Mouse (Mus musculus): ENCODE data around the gene Ano8. TPM values are rescaled to one million over a fixed set of nuclear protein-coding genes. Genes with fewer than 3 reads are reported as not detected.

Ano8 gene
- polyA plus RNA-seq, 1 experiment from 2014 or later: 7.7 TPM

DNA sequence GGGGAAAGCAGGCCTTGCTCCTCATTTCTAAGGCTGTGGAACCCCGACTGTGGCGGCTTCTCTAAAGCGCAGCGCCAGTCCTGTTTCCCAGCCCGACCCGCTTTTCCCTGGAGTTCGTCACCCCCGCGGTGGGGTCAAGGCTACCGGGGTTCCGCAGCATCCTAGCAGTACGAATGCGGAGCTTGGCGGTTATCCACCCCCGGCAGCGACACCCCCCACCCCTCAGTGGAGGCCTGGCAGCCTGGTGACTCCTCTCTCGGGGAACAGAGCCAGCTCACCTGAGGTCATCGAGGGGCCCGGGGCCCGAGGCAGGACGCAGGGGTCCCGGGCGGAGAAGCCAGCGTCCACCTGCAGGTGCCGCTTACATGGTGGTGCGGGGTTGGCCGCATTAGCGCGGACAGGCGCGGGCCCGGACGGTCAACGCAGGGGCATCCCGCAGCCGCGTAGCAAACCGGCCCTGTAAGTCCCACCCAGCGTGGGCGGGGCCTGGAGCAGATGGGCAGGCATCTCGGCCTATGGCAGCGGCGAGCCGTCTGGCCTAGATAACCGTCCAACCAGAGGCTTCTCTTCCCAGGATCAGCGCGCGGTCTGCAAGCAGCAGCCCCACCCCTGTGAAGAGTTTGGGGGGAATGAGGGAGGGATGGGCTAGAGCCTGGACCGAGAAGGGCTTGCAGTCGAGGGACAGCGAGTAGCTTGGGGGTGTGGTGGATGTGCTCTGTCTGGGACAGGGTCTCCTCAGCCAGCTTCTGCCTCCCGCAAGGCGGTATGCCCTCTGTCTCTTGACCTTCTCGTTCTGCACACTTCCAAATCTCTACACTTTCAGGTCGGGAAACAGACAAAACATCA is 22.4 kb downstream of the Ano8 start, which contains the start of gene Abhd8:
Abhd8 (minus strand) TSS at position 468 of the 846 bp plus-strand sequence.
- ATAC-seq (ENCODE audit: low FRiP score, low TSS enrichment) (peak; percentile 81), DNase-seq (peak; percentile 97)
- H3K36me3 ChIP-seq (ENCODE audit: control insufficient read depth, insufficient read depth, low read length): peaks cover 31% of the 10 kb centered on the region
- no peaks in the 10 kb centered on the region for H3K9me3 ChIP-seq (ENCODE audit: control insufficient read depth, low read length)
- H3K4me2 ChIP-seq (ENCODE audit: low read length): peak within 1 kb of the TSS; percentile 89
- under 1% methylated on average over 55 of the region's 55 CpGs for WGBS
- no peaks in the 10 kb centered on the region for H3K27me3 ChIP-seq (ENCODE audit: control insufficient read depth, insufficient read depth, low read length)
- peak within 1 kb of the TSS; percentile 82 for H3K27ac ChIP-seq (replicated peaks; ENCODE audit: low read depth, low read length)
- H3K4me1 ChIP-seq (ENCODE audit: control insufficient read depth, insufficient read depth, low read length): peaks cover 33% of the 10 kb centered on the region
- peak within 1 kb of the TSS; percentile 89 for H3K9ac ChIP-seq (replicated peaks; ENCODE audit: low read length)
- peak within 1 kb of the TSS; percentile 87 for H3K4me3 ChIP-seq (replicated peaks; ENCODE audit: low read depth, low read length)

DNA sequence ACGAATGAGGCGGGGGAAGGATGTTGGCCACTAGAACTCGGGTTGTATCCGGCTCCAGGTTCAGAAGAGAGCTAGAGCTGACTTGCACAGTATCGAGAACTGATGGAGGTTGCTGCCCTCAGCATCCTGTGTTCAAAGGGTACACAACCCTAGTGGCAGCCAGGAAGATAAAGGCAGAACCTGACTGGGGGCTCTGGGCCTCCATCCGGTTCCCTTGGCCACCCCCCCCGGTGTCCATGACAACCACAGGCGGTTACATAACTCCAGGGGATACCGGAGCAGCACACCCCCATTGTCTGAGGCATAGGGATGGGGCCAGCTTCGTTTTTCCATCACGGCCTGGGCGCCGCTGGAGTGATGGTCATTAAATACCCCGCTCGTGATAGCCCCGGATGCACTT is 23.0 kb downstream of the Ano8 start:
- Histone ChIP-seq H3K9me3 (ENCODE audit: control insufficient read depth, low read length) (no peaks in the 10 kb centered on the region), H3K4me3 (replicated peaks; ENCODE audit: low read depth, low read length) (peak overlapping the region; percentile 87), H3K9ac (replicated peaks; ENCODE audit: low read length) (peak overlapping the region; percentile 89), H3K27me3 (ENCODE audit: control insufficient read depth, insufficient read depth, low read length) (no peaks in the 10 kb centered on the region), H3K27ac (replicated peaks; ENCODE audit: low read depth, low read length) (peak overlapping the region; percentile 82), H3K4me1 (ENCODE audit: control insufficient read depth, insufficient read depth, low read length) (peaks cover 33% of the 10 kb centered on the region), H3K36me3 (ENCODE audit: control insufficient read depth, insufficient read depth, low read length) (peaks cover 37% of the 10 kb centered on the region), H3K4me2 (ENCODE audit: low read length) (peak overlapping the region; percentile 89)
- DNase-seq (peak; percentile 62), ATAC-seq (ENCODE audit: low FRiP score, low TSS enrichment) (no peak)
- 3% methylated on average over 16 of the region's 16 CpGs for WGBS

DNA sequence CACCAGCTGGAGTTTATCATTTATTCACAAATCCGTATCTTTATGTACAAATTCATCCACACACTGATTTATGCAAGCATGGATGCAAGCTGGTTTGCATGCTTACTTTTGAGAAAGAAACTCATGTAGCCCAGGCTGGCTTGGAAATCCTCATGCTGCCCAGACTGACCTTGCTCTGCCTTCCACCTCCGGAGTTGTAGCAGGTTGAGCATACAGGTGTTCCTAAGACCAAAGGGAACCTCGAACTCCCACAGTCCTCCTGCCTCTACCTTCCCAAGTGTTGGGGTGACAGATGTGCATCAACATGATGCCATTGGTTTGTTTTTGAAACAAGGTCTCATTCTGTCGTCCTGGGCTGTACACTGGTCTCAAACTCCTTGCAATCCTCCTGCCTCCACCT is 23.6 kb downstream of the Ano8 start:
- no peak for ATAC-seq (ENCODE audit: low FRiP score, low TSS enrichment)
- no peak for DNase-seq
- Histone ChIP-seq H3K36me3 (ENCODE audit: control insufficient read depth, insufficient read depth, low read length) (peaks cover 43% of the 10 kb centered on the region), H3K4me2 (ENCODE audit: low read length) (peak overlapping the region; percentile 89), H3K27ac (replicated peaks; ENCODE audit: low read depth, low read length) (no peak overlapping the region; the same call in 1 of the 2 replicates), H3K9ac (replicated peaks; ENCODE audit: low read length) (peak overlapping the region; percentile 89), H3K9me3 (ENCODE audit: control insufficient read depth, low read length) (no peaks in the 10 kb centered on the region), H3K4me3 (replicated peaks; ENCODE audit: low read depth, low read length) (peak overlapping the region; percentile 87), H3K27me3 (ENCODE audit: control insufficient read depth, insufficient read depth, low read length) (no peaks in the 10 kb centered on the region), H3K4me1 (ENCODE audit: control insufficient read depth, insufficient read depth, low read length) (peaks cover 33% of the 10 kb centered on the region)
- WGBS: 75% methylated on average over 4 of the region's 4 CpGs

DNA sequence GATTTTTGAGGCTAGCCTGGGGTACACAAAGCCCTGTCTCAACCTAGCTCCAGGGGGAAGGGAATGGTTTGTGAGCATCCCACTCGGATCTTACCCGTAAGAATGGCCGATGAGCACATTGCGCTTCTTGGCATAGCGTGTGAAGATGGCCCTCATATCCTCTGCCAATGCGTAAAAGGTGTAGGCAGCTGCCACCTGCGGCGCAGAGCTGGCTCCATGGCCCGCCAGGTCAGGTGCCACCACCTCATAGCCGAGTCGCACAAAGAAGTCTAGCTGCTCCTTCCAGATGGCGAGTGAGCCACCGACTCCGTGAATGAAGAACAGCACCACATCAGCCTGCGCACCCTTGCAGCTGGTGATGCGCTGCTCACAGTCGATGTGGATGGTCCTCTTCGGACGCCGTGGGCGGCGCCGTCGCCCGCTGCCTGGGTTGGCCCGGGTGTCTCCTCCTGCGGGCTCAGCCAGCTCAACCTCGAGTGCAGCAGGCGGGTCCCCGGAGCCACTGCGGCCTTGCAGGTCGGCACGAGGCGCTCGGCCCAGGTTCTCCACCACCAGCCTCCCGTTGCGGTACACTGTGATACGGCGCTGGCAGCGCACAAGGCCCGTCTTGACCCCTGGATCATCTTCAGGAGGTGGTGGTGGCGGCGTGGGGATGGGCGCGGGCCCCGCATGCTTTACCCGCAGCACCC is 24.5 kb downstream of the Ano8 start:
- ATAC-seq (ENCODE audit: low FRiP score, low TSS enrichment): no peak
- Histone ChIP-seq H3K9me3 (ENCODE audit: control insufficient read depth, low read length) (no peaks in the 10 kb centered on the region), H3K27ac (replicated peaks; ENCODE audit: low read depth, low read length) (no peak overlapping the region), H3K4me2 (ENCODE audit: low read length) (peak overlapping the region; percentile 19), H3K9ac (replicated peaks; ENCODE audit: low read length) (no peak overlapping the region; the same call in 1 of the 2 replicates), H3K27me3 (ENCODE audit: control insufficient read depth, insufficient read depth, low read length) (no peaks in the 10 kb centered on the region), H3K36me3 (ENCODE audit: control insufficient read depth, insufficient read depth, low read length) (peaks cover 49% of the 10 kb centered on the region), H3K4me3 (replicated peaks; ENCODE audit: low read depth, low read length) (no peak overlapping the region), H3K4me1 (ENCODE audit: control insufficient read depth, insufficient read depth, low read length) (peaks cover 33% of the 10 kb centered on the region)
- WGBS: 84% methylated on average over 47 of the region's 47 CpGs
- DNase-seq: no peak

DNA sequence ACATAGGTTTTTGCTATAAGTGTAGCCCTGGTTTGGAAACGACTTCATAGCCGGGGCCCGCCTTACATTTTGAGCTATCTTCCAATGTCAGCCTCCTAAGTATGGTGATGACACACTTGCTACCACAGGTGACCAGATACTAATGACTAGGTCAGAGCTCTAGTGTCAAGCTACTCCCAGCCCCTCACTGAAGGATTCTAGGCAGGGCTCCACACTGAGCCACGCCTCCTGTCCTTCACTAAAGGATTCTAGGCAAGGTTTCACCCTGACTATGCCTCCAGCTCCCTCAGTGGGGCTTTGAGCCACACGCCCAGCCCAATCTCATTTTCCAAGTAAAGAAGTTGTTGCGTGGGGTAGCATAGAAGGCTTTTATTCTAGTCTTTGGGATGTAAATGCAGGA is 25.0 kb downstream of the Ano8 start:
- DNase-seq (no peak), ATAC-seq (ENCODE audit: low FRiP score, low TSS enrichment) (no peak)
- no peak overlapping the region for H3K4me2 ChIP-seq (ENCODE audit: low read length)
- no peak overlapping the region for H3K27ac ChIP-seq (replicated peaks; ENCODE audit: low read depth, low read length)
- no peak overlapping the region for H3K4me3 ChIP-seq (replicated peaks; ENCODE audit: low read depth, low read length)
- H3K9me3 ChIP-seq (ENCODE audit: control insufficient read depth, low read length): no peaks in the 10 kb centered on the region
- no peak overlapping the region; the same call in 1 of the 2 replicates for H3K9ac ChIP-seq (replicated peaks; ENCODE audit: low read length)
- peaks cover 28% of the 10 kb centered on the region for H3K4me1 ChIP-seq (ENCODE audit: control insufficient read depth, insufficient read depth, low read length)
- WGBS: 91% methylated on average over 6 of the region's 6 CpGs
- H3K36me3 ChIP-seq (ENCODE audit: control insufficient read depth, insufficient read depth, low read length): peaks cover 53% of the 10 kb centered on the region
- no peaks in the 10 kb centered on the region for H3K27me3 ChIP-seq (ENCODE audit: control insufficient read depth, insufficient read depth, low read length)

DNA sequence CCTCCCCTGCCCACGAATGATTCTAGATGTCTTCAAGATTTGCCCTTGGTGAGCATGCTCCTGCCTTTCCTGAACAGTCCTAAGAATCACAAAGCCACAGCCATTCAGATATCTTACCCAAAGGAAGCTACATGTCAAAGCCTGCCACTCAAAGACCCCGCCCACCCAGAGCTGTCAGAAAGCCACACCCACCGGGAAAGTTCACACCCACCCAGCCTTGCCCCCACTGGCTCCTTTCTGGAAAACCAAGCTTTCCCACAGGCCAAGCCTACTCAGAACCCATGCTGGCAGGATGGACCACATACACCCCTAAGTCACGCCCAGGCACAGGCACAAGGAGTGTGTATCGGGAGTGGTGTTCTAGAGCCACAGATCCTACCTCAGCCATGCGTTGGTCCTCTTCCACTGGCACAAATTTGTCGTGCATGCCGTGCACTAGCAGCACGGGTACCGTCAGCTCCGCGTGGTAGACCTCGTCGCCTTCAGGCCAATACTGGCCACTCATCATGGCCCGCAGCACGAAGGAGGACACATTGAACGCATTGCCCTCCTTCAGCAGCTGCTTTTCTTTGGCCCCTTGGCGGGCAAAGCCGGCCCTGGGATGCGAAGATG is 28.0 kb downstream of the Ano8 start:
- H3K4me2 ChIP-seq (ENCODE audit: low read length): no peak overlapping the region
- H3K4me1 ChIP-seq (ENCODE audit: control insufficient read depth, insufficient read depth, low read length): peaks cover 14% of the 10 kb centered on the region
- DNase-seq (no peak), ATAC-seq (ENCODE audit: low FRiP score, low TSS enrichment) (no peak)
- H3K36me3 ChIP-seq (ENCODE audit: control insufficient read depth, insufficient read depth, low read length): peaks cover 53% of the 10 kb centered on the region
- H3K27ac ChIP-seq (replicated peaks; ENCODE audit: low read depth, low read length): no peak overlapping the region
- no peaks in the 10 kb centered on the region for H3K27me3 ChIP-seq (ENCODE audit: control insufficient read depth, insufficient read depth, low read length)
- no peak overlapping the region for H3K9ac ChIP-seq (replicated peaks; ENCODE audit: low read length)
- WGBS: 87% methylated on average over 20 of the region's 20 CpGs
- H3K4me3 ChIP-seq (replicated peaks; ENCODE audit: low read depth, low read length): no peak overlapping the region
- H3K9me3 ChIP-seq (ENCODE audit: control insufficient read depth, low read length): no peaks in the 10 kb centered on the region

DNA sequence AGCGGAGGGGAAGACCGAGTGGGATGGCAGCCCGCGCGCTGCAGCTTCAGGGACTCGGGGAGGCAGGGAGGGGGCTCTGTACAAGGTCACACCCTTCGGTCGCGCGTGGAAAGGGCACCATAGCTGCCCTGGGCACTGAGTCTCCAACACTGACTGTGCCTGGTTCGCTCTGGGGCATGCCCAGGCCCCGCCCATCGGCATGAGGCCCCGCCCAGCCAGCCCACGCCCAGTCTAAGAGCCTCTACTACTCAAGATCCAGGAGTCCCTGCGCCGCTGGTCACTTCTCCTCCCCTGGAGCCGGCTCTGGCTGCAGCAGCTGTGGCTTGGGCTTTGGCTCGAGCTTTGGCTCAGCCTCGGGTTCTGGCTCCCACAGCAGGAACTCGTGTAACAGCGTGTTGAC is 28.9 kb downstream of the Ano8 start:
- WGBS: 39% methylated on average over 22 of the region's 22 CpGs
- Histone ChIP-seq H3K4me2 (ENCODE audit: low read length) (no peak overlapping the region), H3K9ac (replicated peaks; ENCODE audit: low read length) (no peak overlapping the region), H3K9me3 (ENCODE audit: control insufficient read depth, low read length) (no peaks in the 10 kb centered on the region), H3K4me3 (replicated peaks; ENCODE audit: low read depth, low read length) (no peak overlapping the region), H3K27ac (replicated peaks; ENCODE audit: low read depth, low read length) (no peak overlapping the region), H3K36me3 (ENCODE audit: control insufficient read depth, insufficient read depth, low read length) (peaks cover 53% of the 10 kb centered on the region), H3K4me1 (ENCODE audit: control insufficient read depth, insufficient read depth, low read length) (peaks cover 5% of the 10 kb centered on the region; the same call in 1 of the 2 replicates), H3K27me3 (ENCODE audit: control insufficient read depth, insufficient read depth, low read length) (no peaks in the 10 kb centered on the region)
- no peak for ATAC-seq (ENCODE audit: low FRiP score, low TSS enrichment)
- DNase-seq: no peak

DNA sequence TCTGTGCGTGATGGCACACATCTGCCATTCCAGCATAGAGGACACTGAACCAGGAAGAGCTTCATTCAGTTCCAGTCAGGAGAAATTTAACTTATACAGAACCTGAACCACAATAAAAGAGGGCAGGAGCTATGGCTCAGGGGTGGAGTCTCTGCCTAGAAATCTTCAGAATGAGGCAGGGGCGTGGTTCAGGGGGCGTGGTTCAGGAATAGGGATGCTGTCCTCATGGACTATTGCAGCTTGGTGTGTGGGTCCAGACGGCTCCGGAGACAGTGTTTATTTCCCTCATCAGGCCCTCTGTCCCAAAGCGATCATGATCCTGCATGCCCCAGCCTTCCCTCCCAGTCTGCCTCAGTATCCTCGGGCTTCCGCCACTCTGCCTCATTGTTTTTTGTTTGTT is 31.1 kb downstream of the Ano8 start:
- DNase-seq (no peak), ATAC-seq (ENCODE audit: low FRiP score, low TSS enrichment) (no peak)
- Histone ChIP-seq H3K9ac (replicated peaks; ENCODE audit: low read length) (no peak overlapping the region), H3K4me3 (replicated peaks; ENCODE audit: low read depth, low read length) (no peak overlapping the region), H3K36me3 (ENCODE audit: control insufficient read depth, insufficient read depth, low read length) (peaks cover 37% of the 10 kb centered on the region), H3K27ac (replicated peaks; ENCODE audit: low read depth, low read length) (no peak overlapping the region), H3K4me1 (ENCODE audit: control insufficient read depth, insufficient read depth, low read length) (no peaks in the 10 kb centered on the region), H3K9me3 (ENCODE audit: control insufficient read depth, low read length) (no peaks in the 10 kb centered on the region), H3K27me3 (ENCODE audit: control insufficient read depth, insufficient read depth, low read length) (no peaks in the 10 kb centered on the region), H3K4me2 (ENCODE audit: low read length) (no peak overlapping the region)
- 83% methylated on average over 8 of the region's 8 CpGs for WGBS
